Mouse (Mus musculus) thymus, postnatal 36 days (tissue): Measurements from ENCODE around the gene Tmem107.
A peak's percentile ranks its signal among the peaks of the same experiment; 100 is the strongest.

Experiments
- DNase-seq, 2 experiments: peaks; one replicate each; pipeline ENCODE4 v3.0.0; 2022; ENCODE audit warnings: mixed read lengths in 2 of 2

Tmem107 gene

GRCm38 (mm10) chr11:69059975-69060411 lies 10.6 kb upstream of the Tmem107 start:
- DNase-seq = peak in 1 of 2 experiments; percentile 72

- DNase-seq = peak in 1 of 2 experiments; percentile 54
These were observed 10.0 kb upstream of the Tmem107 start for GRCm38 (mm10) chr11:69060448-69061254.

GRCm38 (mm10) chr11:69061255-69061912 lies 9.2 kb upstream of the Tmem107 start:
- DNase-seq = peak in 1 of 2 experiments; percentile 37

GRCm38 (mm10) chr11:69062194-69062760 lies 8.3 kb upstream of the Tmem107 start:
- peak; percentile 67 to 71 for DNase-seq

DNA sequence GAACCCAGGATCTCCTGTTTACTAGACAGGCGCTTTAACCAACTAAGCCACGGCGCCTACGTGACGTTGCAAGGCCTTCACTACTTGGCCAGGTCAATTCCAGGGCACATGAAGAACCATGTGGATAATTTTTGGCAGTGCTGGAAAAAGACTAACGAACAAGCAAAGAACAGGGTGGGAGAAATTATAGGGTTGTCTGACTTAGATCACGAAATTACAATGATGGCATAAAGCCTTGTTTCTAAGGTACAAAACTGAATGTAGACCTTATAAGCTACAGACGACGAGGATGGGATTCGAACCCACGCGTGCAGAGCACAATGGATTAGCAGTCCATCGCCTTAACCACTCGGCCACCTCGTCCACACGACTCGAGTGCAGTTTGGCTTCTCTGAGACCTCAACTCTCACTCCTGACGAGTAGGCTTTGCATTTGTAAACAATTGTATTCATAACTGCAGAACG lies 7.8 kb upstream of the Tmem107 start:
- peak; percentile 92 to 96 for DNase-seq

DNA sequence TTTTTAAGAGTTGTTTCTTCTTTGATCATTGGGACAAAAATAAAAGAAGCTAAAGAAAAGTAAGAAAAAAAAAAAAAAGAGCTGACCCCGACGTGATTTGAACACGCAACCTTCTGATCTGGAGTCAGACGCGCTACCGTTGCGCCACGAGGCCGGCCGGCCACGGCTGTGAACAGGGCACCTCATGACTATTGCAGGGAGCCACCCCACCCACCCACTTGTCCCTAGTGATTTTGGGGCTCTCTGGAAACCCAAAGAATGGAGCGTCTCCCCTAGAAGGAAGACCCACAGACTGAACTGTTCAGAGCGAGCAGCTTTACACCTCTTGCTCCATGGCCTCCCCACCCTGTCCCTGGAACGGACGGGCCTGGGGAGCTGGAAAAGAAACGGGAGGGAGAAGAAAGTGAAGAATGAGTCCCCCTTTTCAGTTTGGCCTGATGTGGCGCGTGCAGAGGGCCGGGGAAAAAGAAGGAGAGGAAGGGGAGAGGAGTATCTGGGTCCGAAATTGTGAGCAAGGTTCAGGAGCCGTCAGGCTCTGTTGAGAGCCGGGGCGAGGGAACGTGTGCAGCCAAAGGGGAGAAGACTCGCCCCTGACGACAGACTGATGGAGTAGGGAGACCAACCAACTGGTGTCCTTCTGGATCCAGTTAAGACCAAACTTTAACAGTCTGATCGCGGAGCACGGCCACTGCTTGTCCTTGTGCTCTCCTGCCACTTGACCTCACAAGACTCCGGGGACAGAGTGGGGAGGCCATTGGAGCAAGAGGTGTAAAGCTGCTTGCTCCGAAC lies 7.0 kb upstream of the Tmem107 start:
- DNase-seq = peak; percentile 72 to 79

DNA sequence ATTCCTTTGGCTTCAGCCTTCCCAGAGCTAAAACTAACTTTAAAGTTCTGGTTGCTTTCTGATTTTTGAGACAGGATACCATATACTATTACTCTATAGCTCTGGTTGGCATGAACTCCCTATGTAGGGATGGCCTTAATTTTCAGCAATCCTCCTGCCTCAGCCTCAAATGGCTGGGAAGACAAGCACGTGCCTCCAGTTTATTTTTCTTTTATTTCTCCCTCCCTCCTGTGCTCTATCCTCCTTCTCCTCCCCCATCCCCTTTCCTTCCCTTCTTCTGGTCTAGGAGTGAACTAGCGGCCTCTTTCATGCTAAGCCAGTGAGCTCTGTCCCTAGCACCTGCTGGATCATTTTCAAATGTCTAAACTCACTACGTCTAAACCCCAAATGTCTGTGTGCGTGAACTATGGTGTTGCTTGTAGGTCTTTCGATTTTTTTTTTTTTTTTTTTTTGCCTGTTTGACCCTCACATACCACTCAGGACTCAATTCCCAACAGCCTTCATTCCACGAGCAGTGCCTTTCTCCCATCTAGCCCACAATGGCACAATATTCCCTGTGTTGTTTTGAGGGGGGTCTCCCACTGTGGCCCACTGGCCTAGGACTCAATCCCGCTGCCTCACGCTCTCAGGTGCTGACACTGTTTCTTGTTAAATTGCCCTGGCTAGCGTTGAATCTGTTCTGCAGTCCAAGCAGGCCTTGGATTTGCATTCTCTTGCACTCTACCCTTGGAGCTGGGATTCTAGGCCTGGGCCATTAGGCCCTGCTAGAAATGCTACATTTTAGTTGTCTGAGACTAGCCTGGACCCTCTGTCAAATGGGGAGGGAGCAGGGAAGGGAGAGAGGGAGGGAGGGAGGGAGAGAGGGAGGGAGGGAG lies 6.1 kb upstream of the Tmem107 start:
- no peak for DNase-seq

GRCm38 (mm10) chr11:69065394-69065925 lies 5.1 kb upstream of the Tmem107 start:
- DNase-seq = no peak

DNA sequence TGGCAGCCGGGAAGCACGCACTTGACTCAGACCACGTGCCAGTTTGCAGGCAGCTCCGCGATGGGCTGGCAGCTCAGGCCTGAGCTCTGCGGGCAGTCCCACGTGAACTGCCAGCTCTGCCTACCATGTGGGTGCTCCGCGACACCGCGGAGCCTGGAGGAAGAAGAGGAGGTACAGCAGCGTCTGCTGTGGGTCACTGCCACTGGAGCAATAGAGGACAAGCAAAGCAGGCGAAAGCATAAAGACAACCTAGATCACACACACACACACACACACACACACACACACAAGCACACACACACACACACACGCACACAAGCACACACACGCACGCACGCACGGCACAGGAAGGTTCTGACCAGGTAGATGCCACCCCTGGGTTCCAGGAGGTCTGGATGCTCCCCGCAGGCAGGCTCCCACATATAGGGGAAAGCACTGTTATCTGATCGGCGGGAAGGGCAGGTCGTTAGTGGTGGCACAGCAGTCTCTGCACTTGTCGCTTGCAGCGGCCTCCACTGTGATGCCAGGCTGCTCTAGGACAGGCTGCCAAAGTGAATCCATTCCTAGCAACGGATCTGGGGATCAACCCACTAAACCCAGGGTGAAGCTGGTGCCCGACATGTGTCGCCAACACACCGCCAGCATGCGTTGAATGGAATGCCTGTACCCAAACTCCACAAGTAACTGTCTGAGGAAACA lies 4.3 kb upstream of the Tmem107 start:
- DNase-seq = peak in 1 of 2 experiments; percentile 29

DNA sequence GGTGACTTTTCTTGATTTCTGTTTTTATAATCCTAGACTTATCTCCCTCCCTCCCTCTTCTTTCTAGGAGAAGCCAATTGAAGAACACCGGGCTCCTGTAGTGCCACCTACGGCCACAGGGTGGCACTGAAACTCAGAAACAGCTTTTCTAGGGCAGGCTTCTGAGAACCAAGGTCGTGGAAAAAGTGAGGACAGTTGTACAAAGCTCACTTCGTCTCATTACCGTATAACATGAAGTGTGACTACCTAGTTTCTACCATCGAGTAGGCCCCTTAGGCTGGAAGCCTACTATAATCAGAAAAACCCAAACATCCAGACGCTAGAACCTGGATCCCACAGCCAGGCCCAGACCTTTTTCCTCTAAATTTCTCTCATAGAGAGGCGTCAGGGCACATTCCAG lies 3.6 kb upstream of the Tmem107 start:
- peak; percentile 82 to 85 for DNase-seq

DNA sequence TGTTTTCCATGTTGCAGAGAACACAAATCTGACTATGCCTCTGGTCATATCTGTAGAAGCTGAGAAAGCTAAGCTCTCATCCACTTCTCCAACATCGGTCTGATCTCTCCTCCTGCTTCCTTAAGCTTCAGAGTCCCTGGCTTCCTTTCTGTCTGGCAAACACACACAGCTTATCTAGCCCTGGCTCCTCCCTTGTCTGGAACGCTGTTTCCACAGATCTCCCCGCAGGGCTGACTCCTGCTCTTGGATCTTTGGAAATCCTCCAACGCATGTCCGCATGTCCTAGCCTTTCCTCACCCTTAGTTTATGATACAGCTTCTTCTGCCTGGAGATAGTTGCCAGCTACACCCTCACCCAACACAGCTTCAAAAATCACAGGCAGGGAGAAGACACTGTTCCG lies 3.0 kb upstream of the Tmem107 start:
- DNase-seq = no peak

- DNase-seq = no peak
These were observed 513 bp upstream of the Tmem107 start for GRCm38 (mm10) chr11:69070093-69070492.

DNA sequence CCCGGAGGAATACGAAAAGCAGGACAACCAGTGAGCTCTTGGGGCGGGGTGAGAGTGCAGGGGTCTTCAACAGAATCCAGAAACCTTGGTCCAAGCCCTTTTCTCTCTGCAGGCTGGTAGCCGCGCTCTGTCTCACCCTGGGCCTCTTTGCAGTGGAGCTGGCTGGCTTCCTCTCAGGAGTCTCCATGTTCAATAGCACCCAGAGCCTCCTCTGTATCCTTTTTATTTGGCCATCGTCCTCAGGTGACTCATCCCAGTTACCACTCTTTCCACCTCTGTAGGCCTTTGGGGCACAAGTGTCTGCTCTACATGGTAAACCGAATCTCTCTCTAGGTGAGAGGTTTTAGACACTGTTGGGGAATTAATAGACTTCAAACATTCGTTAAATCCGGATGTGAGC lies 656 bp downstream of the Tmem107 start:
- no peak for DNase-seq

- no peak for DNase-seq
These were observed 1.6 kb downstream of the Tmem107 start for GRCm38 (mm10) chr11:69072234-69072633.

- no peak for DNase-seq
These were observed 2.1 kb downstream of the Tmem107 start for GRCm38 (mm10) chr11:69072666-69073064.

DNA sequence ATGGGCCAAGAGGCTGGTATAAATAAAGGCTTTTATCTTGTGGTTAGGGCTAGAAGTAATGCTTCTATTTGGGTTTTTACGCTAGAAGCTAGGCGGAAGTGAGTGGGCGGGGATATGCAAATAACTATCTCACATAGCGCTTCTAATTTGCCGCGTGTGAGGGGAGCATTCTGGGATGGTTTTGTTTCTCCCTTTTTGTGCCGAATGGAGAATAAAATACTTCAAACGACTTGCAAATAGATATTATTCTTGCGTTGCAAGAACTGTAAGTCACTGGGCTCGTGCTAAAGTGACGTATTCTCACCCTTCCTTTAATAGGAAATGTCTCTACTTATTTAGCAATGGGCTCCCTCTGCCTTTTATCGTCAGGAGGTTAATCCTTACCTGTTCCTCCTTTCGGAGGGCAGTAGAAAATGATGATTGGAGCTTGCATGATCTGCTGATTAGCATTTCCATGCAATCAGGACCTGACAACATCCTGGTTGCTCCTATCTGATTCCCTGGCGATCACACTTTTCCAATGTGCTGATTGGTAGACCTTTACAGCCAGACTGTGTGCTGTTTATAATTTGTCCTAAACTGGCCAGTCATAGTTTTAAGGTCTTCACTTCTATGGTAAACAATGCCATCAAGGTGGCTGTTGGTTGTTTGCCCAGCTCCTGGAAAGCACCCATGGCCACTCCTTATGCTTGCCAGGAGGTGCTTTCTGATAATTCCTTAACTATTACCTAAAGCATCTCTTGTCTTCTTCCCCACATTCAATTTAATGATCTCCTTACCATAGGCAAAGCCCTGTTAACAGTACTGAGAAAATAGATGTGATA lies 2.7 kb downstream of the Tmem107 start:
- peak; percentile 70 to 76 for DNase-seq

DNA sequence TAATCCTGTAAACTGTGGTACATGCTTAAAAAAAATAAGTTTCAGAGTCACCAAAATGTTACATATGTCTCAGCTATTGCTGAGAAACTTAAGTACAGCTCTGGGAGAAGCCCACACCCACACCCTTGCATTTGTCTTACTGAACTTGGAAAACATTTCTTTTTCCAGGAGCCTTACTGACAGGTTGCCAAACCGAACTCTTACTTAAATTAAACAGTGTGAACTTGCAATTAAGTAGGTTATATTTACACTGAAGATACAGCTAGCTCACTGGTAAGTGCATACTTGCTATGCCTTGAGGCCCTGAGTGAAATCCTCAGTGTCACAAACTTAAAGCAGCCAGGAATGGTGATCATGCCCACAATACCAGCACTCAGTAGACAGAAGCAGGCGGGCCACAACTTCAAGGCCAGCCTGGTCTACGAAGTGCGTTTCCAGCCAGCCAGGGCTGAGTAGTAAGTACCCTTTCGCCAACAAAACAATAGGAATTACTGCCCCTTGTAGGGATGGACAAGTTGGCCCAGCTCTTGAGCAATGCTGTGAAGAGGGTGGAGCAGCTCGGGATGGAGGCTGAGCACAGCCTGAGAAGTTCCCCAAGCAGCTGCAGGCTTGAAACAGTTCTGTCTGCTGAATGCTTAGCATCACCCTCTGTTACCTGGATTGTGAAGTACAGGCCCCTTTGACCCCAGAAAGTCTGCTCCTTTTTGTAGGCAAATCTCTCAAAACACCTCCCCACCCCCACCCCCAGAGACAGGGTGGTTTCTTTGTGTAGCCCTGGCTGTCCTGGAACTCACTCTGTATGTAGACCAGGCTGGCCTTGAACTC lies 3.6 kb downstream of the Tmem107 start:
- DNase-seq = no peak

DNA sequence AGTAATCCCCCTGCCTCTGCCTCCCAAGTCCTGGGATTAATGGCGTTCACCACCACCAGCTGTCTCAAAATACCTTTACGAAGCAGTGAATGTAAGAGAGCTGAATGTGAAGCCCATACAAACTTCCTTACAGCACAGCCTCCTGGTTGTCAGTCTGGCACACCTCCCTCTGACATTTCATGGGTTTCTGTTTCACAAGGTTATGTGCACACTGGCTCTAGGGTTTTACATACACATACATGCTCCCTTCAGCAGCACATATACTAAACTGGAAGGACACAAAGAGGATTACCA lies 4.1 kb downstream of the Tmem107 start:
- no peak for DNase-seq

GRCm38 (mm10) chr11:69075764-69076479 lies 5.3 kb downstream of the Tmem107 start:
- DNase-seq = no peak
